Mouse (Mus musculus): Measurements from ENCODE around the gene Aspdh.

Gene Aspdh

DNA sequence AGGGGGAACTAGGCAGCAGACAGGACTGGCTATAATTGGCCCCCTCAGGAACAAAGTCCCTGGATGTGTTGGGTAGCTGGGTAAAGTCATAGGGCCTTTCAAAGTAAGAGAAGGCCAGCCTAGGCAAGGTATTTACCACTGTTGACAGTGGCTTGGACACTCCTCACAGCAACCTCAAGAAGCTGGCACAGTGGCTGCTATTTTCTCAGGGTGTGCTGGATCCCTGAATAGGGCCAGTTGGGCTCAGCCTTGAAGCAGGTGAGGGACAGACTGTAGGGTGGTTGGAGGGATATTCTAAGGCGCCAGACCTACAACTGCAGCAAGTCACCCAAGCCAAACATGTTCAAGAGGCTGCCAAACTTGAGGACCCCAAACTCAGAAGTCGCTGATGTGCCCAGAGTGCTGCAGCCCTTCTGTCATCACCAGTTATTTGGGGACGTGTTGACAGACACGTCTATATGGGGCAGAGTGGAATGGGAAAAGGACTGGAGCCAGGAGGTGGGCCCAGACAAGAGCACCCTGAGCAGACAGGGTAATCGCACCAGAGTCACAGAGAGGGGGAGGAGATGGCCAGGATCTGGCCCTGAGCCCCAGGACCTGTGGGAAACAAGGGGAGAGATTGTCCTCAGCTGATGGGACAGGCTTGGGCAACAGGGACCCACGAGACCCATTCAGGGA, 6.8 kb downstream of the Aspdh start:
- no peak for DNase-seq (ENCODE audit: low spot score)

DNA sequence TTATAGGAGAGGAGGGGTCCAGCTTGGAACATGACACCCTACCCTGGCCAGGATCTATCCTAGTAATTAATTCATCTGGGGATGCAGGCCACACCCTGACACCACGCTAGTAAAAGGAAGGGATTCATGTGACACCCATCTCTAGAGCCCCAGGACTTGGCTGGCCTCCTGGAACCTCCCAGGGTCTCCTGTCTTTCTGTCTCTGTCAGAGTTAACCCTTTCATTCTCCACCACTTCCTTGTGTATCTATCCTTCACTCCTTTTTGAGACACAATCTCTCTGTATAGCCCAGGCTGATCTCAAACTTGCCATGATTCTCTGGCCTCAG, 7.3 kb downstream of the Aspdh start:
- DNase-seq (ENCODE audit: low spot score) = no peak

GRCm38 (mm10) chr7:44472961-44473646, 7.9 kb downstream of the Aspdh start:
- no peak for DNase-seq (ENCODE audit: low spot score)

DNA sequence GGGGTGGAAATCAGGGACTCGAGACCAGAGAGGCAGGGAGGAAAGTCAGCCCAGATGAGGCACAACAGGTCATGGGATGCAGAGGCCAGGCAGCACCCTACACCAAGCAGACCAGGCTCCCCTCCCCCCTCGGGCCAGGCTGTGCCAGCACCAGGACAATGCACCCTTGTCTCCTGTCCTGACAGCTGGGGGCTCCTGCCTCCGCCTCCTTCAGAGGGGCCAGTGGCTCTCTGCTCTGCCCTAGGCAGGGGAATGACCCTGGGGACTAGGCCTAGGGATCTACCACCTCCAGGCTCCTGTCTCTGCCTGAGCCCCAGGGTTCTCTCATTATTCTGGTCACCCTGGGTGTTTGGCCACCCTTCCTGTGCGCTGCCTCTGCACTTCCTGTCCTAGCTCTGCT, 9.2 kb downstream of the Aspdh start:
- no peak for DNase-seq (ENCODE audit: low spot score)

DNA sequence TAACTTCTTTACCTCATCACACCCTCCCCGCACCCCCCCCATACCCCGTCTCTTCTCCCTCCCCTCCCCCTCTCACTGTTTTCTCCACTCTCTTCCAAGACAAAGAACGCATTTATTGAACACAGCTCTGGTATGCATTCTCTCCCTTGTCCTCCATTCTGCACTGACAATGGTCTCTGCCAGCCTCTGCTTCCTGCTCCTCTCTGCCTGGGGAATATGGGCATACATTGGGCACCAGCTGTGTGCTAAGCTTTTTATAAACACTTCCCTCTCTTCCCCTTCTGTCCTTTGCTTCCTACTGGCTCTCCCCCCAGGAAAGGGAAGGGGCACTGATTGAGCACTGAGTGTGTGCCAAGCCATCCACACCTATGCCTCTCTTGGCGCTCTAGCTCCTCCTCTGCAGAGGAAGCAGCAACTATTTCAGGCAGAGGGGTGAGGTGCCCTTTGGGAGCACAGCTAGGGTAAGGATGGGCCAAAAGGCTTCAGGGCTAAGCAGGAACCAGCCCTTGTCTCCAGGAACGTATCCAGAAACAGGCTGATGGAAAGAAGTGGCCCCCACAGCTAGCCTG, 9.9 kb downstream of the Aspdh start:
- no peak for DNase-seq (ENCODE audit: low spot score)

DNA sequence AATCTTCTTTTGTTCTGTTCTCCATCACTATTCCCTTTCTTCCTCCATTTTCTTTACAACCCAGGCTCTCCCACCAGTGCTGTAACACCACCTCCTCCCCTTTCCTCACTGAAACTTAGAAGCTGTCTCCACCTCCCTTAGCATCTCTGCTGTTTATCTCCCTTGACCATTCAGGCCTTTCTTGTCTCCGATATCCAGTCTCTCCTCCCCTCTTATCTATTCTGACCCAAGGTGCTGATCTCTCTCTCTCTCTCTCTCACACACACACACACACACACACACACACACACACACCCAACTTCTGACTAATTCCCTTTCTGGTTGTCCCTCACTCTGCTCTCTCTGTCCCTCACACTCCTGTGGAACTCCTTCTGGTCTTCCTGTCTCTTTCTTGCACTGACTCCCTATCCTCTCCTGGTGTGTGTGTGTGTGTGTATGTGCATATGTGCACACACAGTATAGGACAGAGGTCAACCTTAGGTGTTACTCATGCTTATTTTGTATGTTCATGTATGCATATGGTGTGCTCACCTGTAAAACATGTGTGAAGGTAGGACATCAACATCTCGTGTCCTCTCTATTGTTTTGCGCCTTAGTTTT, 17.7 kb downstream of the Aspdh start:
- DNase-seq (ENCODE audit: low spot score) = no peak

- DNase-seq (ENCODE audit: low spot score) = no peak
These were observed 18.9 kb downstream of the Aspdh start for GRCm38 (mm10) chr7:44484109-44484508.

GRCm38 (mm10) chr7:44484841-44485571, 19.8 kb downstream of the Aspdh start:
- peak; percentile 52 for DNase-seq (ENCODE audit: low spot score)

DNA sequence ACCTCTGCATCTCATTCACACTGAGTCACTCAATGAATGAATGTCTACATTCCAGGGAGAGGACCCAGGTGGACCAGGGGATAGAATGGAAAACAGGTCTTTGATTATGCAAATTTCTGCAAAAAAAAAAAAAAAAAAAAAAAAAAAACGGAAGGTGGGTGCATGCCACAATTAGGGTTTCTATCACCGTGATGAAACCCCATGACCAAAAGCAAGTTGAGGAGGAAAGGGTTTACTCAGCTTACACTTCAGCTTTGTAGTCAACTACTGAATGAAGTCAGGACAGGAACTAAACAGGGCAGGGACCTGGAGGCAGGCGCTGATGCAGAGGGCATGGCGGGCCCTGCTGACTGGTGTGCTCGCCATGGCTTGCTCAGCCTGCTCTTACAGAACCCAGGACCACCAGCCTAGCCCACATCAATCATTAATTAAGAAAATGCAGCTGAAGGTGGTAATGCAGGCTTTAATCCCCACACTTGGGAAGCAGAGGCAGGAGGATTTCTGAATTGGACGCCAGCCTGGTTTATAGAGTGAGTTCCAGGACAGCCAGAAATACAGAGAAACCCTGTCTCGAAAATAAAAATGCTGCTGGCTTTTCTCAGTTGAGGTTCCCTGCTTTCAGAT, 20.5 kb downstream of the Aspdh start:
- DNase-seq (ENCODE audit: low spot score) = no peak

GRCm38 (mm10) chr7:44486927-44487575, 21.9 kb downstream of the Aspdh start:
- DNase-seq (ENCODE audit: low spot score) = no peak

DNA sequence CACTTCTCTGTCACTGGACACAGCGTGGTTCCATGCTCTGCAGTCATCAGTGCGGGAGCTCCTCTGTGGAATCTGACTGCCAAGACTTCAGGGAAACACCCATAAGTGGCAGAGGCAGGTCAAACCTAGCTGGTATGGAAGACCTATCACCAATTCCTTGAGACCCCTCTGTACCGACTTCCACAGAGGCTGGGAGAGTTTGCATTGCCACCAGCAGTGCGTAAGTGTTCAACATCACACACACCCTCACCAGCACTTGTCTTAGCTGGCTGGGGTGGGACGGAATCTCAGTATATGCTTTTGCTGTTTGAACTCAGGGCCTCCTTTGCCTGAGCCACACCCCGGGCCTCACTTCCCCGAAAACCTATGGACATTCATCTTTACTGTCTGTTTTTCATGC, 22.7 kb downstream of the Aspdh start:
- no peak for DNase-seq (ENCODE audit: low spot score)

DNA sequence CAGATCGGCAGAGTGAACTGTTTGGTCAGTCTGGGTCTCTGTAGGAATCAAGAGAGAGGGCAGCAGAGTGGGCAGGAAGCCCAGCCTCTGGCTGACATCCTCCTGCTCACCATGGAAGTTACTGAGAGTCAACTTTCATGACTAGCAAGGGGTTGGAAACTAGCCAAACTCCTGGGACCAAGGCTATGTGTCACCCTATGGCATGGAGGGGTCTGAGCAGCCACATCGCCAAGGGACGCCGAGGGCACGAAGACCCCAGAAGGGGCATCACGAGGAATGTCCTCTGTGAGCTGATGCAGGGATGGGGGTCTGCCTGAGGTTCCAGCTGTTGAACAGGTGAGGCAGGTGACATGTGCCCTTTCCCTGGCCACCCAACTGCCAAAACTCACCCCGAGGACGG, 23.4 kb downstream of the Aspdh start:
- no peak for DNase-seq (ENCODE audit: low spot score)

- DNase-seq (ENCODE audit: low spot score) = no peak
These were observed 25.1 kb downstream of the Aspdh start for GRCm38 (mm10) chr7:44490281-44490680.

GRCm38 (mm10) chr7:44491391-44491790, 26.2 kb downstream of the Aspdh start:
- no peak for DNase-seq (ENCODE audit: low spot score)

GRCm38 (mm10) chr7:44492166-44492826, 27.1 kb downstream of the Aspdh start:
- no peak for DNase-seq (ENCODE audit: low spot score)

- no peak for DNase-seq (ENCODE audit: low spot score)
These were observed 29.5 kb downstream of the Aspdh start for GRCm38 (mm10) chr7:44494681-44495080.

- DNase-seq (ENCODE audit: low spot score) = no peak
These were observed 29.9 kb downstream of the Aspdh start for GRCm38 (mm10) chr7:44495086-44495485.

DNA sequence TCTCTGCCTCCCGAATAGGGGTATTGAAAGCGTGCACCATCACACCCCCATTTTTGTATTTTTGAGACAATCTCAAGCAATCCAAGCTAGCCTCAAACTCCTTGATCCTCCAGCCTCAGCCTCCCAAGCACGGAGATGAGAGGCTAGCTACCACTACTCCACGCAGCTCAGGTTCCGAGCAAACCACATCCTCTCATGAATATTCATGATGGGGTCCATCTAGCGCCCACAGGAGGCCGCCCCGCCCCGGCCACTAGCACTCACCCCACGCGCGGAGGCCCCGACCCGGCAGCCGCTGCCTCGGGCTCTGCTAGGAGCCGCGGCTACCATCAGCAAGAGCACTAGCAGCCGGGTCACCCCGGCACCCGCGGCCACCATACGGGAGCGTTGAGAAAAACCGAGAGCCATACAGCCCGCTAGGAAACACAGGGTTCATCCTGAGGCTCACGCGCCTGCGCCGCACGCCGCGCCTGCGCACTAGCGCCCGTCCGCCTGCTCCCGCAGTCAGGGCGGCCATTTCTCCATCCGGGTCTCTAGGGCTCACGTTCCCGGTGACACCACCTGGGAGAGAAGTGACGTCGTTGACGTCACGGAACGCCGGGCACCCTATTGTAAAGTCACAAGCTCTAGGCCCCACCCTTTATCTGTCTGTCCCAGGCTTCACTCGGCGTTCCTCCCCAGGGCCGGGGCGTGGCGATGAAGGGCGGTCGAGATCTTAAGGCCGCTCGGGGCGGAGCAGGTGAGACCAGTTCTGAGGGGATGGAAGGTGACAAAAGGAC, 31.0 kb downstream of the Aspdh start, which contains the start of the genes Emc10 and Fam71e1:
Emc10 (minus strand) TSS at position 538 of the 779 bp plus-strand sequence.
Fam71e1 (plus strand) TSS at position 590 of the 779 bp plus-strand sequence.
- peak; percentile 97 for DNase-seq (ENCODE audit: low spot score)

DNA sequence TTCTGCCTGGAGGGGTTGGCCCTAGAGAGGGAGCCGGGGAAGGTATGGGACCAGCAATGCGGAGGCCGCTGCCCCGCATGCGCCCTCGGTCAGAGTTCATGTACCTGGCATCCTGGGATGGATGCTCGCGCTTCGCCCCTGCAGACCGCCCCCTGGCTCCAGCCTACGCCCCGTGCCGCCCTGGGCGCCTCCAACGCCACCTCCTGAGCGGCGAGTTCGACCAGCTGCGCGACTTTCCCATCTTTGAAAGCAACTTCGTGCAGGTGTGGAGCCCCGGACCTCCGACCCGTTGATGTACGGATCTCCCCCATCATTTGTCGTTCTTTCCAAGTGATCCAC, 31.5 kb downstream of the Aspdh start:
- no peak for DNase-seq (ENCODE audit: low spot score)
